Mouse (Mus musculus): Measurements from ENCODE around the gene B3galt1. TPM values are rescaled to one million over a fixed set of nuclear protein-coding genes. Genes with fewer than 3 reads are reported as not detected.

Gene B3galt1
- 7.1 and 8.9 TPM in 2 replicates for polyA plus RNA-seq (2014; fragmentation: Nextera tagmentation; extraction: Ambion mirVana)

DNA sequence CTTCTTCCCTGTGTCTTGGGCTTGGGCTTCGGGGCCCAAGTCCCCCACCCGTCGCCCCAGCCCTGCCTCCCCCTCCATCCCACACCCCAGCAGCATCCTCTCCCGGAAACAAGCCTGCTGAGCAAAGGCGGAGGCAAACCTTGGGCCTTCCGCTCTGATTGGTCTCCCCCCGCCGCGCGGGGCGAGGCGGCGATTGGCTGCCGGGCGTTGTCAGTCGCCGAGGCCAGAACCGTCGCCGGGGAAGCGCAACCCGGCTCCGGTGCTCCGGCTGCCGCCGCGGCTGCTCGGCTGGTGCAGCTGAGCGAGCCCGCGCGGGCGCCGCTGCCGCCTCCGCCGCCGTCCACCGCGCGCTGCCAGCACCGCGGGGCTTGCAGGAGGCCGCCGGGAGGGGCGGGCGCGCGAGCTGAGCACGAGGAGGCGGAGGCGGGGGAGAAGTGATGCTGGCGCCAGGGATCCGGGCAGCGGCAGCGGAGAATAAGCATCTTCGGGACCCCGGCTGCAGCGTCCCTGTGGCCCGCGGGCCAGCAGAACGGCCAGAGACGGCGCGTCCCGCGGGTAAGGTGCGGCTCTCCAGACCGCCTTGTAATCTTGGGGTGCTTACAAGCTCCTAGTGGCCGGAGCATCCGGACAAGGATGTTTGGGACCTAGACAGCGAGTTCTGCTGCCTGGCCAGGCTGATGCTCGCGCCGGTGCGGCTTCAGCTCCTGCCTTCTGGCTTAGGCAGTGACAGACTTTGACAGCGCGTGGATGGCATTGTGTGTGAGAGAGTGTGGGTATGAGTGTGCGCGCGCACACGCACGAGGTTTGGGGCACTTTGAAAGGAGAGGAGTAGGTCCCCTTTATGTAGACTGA, at the start of gene B3galt1:
Gene B3galt1 (plus strand): TSS at position 392 of the 852 bp plus-strand sequence.
- WGBS: under 1% methylated on average over 75 of the region's 83 CpGs
- Histone ChIP-seq H3K9me3 (ENCODE audit: control insufficient read depth, low read length) (no peaks in the 10 kb centered on the region), H3K4me3 (ENCODE audit: control insufficient read depth in 1 of 2, insufficient read depth in 1 of 2, low read depth in 1 of 2, low read length in 2 of 2) (peak within 1 kb of the TSS; percentile 71 to 83), H3K4me1 (ENCODE audit: control insufficient read depth in 2 of 2, insufficient read depth in 2 of 2, low read length in 2 of 2) (peaks cover 3 to 12% of the 10 kb centered on the region in 2 experiments; a peak in 3 of 4 replicates), H3K36me3 (ENCODE audit: control insufficient read depth, insufficient read depth, low read length) (no peaks in the 10 kb centered on the region), H3K4me2 (ENCODE audit: low read length) (peak within 1 kb of the TSS; percentile 94), H3K27me3 (ENCODE audit: control insufficient read depth, insufficient read depth, low read length) (no peaks in the 10 kb centered on the region), H3K27ac (replicated peaks in 1 of 2; ENCODE audit: control insufficient read depth in 1 of 2, insufficient read depth in 1 of 2, low read depth in 2 of 2, low read length in 2 of 2) (peak within 1 kb of the TSS; percentile 1 to 62; a peak in 3 of 4 replicates), H3K9ac (ENCODE audit: low read length) (peak within 1 kb of the TSS; percentile 72)
- peak; percentile 90 for ATAC-seq (ENCODE audit: insufficient number of reproducible peaks, insufficient read depth, low FRiP score, low read depth)

DNA sequence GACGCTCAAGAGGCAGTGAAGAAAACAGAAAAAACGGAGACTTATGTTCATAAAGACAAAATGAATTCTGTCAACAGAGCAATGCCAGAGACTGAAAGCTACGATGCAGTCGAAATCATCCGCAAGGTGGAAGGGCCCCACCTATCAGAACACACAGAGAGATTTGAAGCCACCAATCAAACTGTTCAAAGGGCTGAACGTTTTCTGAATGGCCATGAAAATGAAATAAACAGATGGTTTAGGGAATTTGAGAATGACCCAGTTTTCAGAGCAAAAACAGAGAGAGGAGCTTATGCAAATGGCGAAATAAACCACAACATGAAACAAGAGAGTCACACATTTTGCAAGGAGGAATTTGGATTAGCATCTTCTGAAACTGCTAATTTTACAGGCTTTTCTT, 49.3 kb upstream of the B3galt1 start:
- Histone ChIP-seq H3K9ac (ENCODE audit: low read length) (no peak overlapping the region), H3K36me3 (ENCODE audit: control insufficient read depth, insufficient read depth, low read length) (no peaks in the 10 kb centered on the region), H3K27me3 (ENCODE audit: control insufficient read depth, insufficient read depth, low read length) (no peaks in the 10 kb centered on the region), H3K27ac (replicated peaks in 1 of 2; ENCODE audit: control insufficient read depth in 1 of 2, insufficient read depth in 1 of 2, low read depth in 2 of 2, low read length in 2 of 2) (no peak overlapping the region), H3K4me2 (ENCODE audit: low read length) (no peak overlapping the region), H3K9me3 (ENCODE audit: control insufficient read depth, low read length) (no peaks in the 10 kb centered on the region), H3K4me3 (ENCODE audit: control insufficient read depth in 1 of 2, insufficient read depth in 1 of 2, low read depth in 1 of 2, low read length in 2 of 2) (no peak overlapping the region), H3K4me1 (ENCODE audit: control insufficient read depth in 2 of 2, insufficient read depth in 2 of 2, low read length in 2 of 2) (no peaks in the 10 kb centered on the region)
- ATAC-seq (ENCODE audit: insufficient number of reproducible peaks, insufficient read depth, low FRiP score, low read depth): no peak
- WGBS: 86% methylated on average over 7 of the region's 7 CpGs

GRCm38 (mm10) chr2:67535347-67535746, 30.3 kb upstream of the B3galt1 start:
- Histone ChIP-seq H3K27ac (replicated peaks in 1 of 2; ENCODE audit: control insufficient read depth in 1 of 2, insufficient read depth in 1 of 2, low read depth in 2 of 2, low read length in 2 of 2) (no peak overlapping the region), H3K4me3 (ENCODE audit: control insufficient read depth in 1 of 2, insufficient read depth in 1 of 2, low read depth in 1 of 2, low read length in 2 of 2) (no peak overlapping the region), H3K36me3 (ENCODE audit: control insufficient read depth, insufficient read depth, low read length) (no peaks in the 10 kb centered on the region), H3K9ac (ENCODE audit: low read length) (no peak overlapping the region), H3K4me2 (ENCODE audit: low read length) (no peak overlapping the region), H3K27me3 (ENCODE audit: control insufficient read depth, insufficient read depth, low read length) (no peaks in the 10 kb centered on the region), H3K9me3 (ENCODE audit: control insufficient read depth, low read length) (no peaks in the 10 kb centered on the region), H3K4me1 (ENCODE audit: control insufficient read depth in 2 of 2, insufficient read depth in 2 of 2, low read length in 2 of 2) (no peaks in the 10 kb centered on the region)
- 77% methylated on average over 2 of the region's 2 CpGs for WGBS
- no peak for ATAC-seq (ENCODE audit: insufficient number of reproducible peaks, insufficient read depth, low FRiP score, low read depth)

DNA sequence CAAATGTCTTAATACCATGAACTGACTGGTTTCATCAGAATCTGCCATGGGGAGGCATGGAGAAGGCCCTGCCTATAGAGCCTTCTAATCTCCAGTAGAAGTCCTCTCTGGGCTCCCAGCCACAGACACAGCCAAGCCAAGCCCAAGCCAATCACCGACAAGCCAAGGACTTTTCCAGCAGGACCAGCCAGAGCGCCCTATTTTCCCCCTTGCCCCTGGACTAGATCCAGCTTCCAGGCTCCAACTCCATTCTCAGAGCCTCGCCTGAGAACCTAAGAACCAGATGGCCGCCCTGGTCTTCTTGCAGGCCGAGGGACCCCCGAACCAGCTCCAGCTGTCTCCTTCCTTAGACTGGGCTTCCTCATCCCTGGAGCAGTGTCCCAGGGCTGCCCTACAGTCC, 26.2 kb upstream of the B3galt1 start:
- no peak overlapping the region for H3K27ac ChIP-seq (replicated peaks in 1 of 2; ENCODE audit: control insufficient read depth in 1 of 2, insufficient read depth in 1 of 2, low read depth in 2 of 2, low read length in 2 of 2)
- ATAC-seq (ENCODE audit: insufficient number of reproducible peaks, insufficient read depth, low FRiP score, low read depth): no peak
- no peaks in the 10 kb centered on the region for H3K27me3 ChIP-seq (ENCODE audit: control insufficient read depth, insufficient read depth, low read length)
- no peak overlapping the region for H3K4me2 ChIP-seq (ENCODE audit: low read length)
- no peak overlapping the region for H3K9ac ChIP-seq (ENCODE audit: low read length)
- no peaks in the 10 kb centered on the region for H3K4me1 ChIP-seq (ENCODE audit: control insufficient read depth in 2 of 2, insufficient read depth in 2 of 2, low read length in 2 of 2)
- H3K36me3 ChIP-seq (ENCODE audit: control insufficient read depth, insufficient read depth, low read length): no peaks in the 10 kb centered on the region
- no peak overlapping the region for H3K4me3 ChIP-seq (ENCODE audit: control insufficient read depth in 1 of 2, insufficient read depth in 1 of 2, low read depth in 1 of 2, low read length in 2 of 2)
- WGBS: 81% methylated on average over 6 of the region's 6 CpGs
- H3K9me3 ChIP-seq (ENCODE audit: control insufficient read depth, low read length): no peaks in the 10 kb centered on the region

DNA sequence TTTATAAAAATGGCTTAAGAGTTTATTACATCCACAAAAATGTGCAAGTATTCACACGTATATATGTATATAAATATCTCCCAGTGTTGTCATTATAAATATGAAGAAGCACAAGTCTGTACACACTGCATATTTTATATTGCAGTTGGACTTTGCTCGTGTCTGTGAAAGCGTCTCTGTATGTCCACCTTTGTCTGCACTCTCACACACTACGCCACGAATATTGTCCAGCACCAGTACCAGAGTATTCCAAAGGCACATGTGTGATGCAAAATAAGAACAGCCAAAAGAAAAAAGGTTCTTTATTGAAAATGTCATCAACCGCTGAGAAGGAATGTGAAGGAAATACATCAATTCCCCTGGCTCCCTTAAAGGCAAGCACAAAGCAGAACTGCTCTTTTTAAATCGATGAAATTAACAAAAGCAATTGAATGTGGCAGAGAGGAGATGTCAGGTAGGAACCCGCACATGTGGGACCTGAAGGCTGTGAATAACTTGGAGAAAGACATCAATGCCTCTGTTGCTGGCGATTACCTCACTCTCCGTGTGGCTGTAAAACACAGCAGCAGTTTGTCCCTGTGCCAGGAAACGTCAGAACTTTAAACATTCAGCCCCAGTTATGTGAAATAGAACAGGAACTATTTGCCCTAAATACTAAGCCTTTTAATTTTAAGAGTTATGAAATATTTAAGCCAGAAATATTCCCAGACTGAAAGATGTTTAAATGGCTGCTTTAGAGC, 23.5 kb upstream of the B3galt1 start:
- H3K4me1 ChIP-seq (ENCODE audit: control insufficient read depth in 2 of 2, insufficient read depth in 2 of 2, low read length in 2 of 2): no peaks in the 10 kb centered on the region
- no peaks in the 10 kb centered on the region for H3K36me3 ChIP-seq (ENCODE audit: control insufficient read depth, insufficient read depth, low read length)
- no peak overlapping the region for H3K9ac ChIP-seq (ENCODE audit: low read length)
- H3K27me3 ChIP-seq (ENCODE audit: control insufficient read depth, insufficient read depth, low read length): no peaks in the 10 kb centered on the region
- ATAC-seq (ENCODE audit: insufficient number of reproducible peaks, insufficient read depth, low FRiP score, low read depth): no peak
- H3K27ac ChIP-seq (replicated peaks in 1 of 2; ENCODE audit: control insufficient read depth in 1 of 2, insufficient read depth in 1 of 2, low read depth in 2 of 2, low read length in 2 of 2): no peak overlapping the region
- no peak overlapping the region for H3K4me2 ChIP-seq (ENCODE audit: low read length)
- no peak overlapping the region for H3K4me3 ChIP-seq (ENCODE audit: control insufficient read depth in 1 of 2, insufficient read depth in 1 of 2, low read depth in 1 of 2, low read length in 2 of 2)
- H3K9me3 ChIP-seq (ENCODE audit: control insufficient read depth, low read length): no peaks in the 10 kb centered on the region
- 70% methylated on average over 11 of the region's 11 CpGs for WGBS

GRCm38 (mm10) chr2:67544426-67544825, 21.2 kb upstream of the B3galt1 start:
- Histone ChIP-seq H3K27ac (replicated peaks in 1 of 2; ENCODE audit: control insufficient read depth in 1 of 2, insufficient read depth in 1 of 2, low read depth in 2 of 2, low read length in 2 of 2) (no peak overlapping the region), H3K4me3 (ENCODE audit: control insufficient read depth in 1 of 2, insufficient read depth in 1 of 2, low read depth in 1 of 2, low read length in 2 of 2) (no peak overlapping the region), H3K9ac (ENCODE audit: low read length) (no peak overlapping the region), H3K4me2 (ENCODE audit: low read length) (no peak overlapping the region), H3K9me3 (ENCODE audit: control insufficient read depth, low read length) (no peaks in the 10 kb centered on the region), H3K27me3 (ENCODE audit: control insufficient read depth, insufficient read depth, low read length) (no peaks in the 10 kb centered on the region), H3K36me3 (ENCODE audit: control insufficient read depth, insufficient read depth, low read length) (no peaks in the 10 kb centered on the region), H3K4me1 (ENCODE audit: control insufficient read depth in 2 of 2, insufficient read depth in 2 of 2, low read length in 2 of 2) (no peaks in the 10 kb centered on the region)
- no peak for ATAC-seq (ENCODE audit: insufficient number of reproducible peaks, insufficient read depth, low FRiP score, low read depth)
- WGBS: 68% methylated on average over 8 of the region's 8 CpGs

DNA sequence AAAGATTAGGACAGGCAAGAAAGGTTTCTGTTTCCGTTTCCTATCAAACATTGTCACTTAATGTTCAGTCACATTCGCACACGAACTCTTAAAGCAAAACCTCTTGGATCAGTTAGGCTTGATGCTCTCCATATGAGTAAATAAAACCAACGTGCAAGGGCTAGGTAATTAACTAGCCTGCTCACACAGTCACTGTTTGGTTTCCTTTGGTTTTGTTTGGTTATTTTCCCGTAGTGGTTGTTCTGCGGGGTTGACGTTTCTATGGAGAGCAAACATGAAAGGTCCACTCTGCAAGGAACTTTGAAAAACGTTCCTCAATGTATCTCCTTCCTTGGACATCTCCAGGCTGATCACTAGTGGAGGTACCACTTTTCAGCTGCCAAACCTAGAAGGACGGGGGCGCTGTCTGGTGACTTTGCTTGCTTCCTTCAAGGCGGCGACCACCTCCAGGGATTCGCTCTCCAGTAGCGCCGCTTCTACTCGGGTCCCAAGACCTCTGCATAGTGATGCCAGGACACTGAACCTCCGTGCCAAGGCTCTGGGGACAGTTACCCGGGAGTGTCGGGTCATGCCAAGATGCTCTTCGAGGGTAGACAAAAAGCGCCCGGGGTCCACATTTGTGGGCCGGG, 706 bp upstream of the B3galt1 start:
- Histone ChIP-seq H3K27ac (replicated peaks in 1 of 2; ENCODE audit: control insufficient read depth in 1 of 2, insufficient read depth in 1 of 2, low read depth in 2 of 2, low read length in 2 of 2) (peak overlapping the region in 1 of 2 experiments; percentile 62; a peak in 2 of 4 replicates), H3K27me3 (ENCODE audit: control insufficient read depth, insufficient read depth, low read length) (no peaks in the 10 kb centered on the region), H3K9me3 (ENCODE audit: control insufficient read depth, low read length) (no peaks in the 10 kb centered on the region), H3K9ac (ENCODE audit: low read length) (peak overlapping the region; percentile 72), H3K4me2 (ENCODE audit: low read length) (peak overlapping the region; percentile 94), H3K4me1 (ENCODE audit: control insufficient read depth in 2 of 2, insufficient read depth in 2 of 2, low read length in 2 of 2) (peaks cover 3 to 12% of the 10 kb centered on the region in 2 experiments; a peak in 3 of 4 replicates), H3K36me3 (ENCODE audit: control insufficient read depth, insufficient read depth, low read length) (no peaks in the 10 kb centered on the region), H3K4me3 (ENCODE audit: control insufficient read depth in 1 of 2, insufficient read depth in 1 of 2, low read depth in 1 of 2, low read length in 2 of 2) (peak overlapping the region; percentile 71 to 83)
- WGBS: 4% methylated on average over 23 of the region's 23 CpGs
- ATAC-seq (ENCODE audit: insufficient number of reproducible peaks, insufficient read depth, low FRiP score, low read depth): peak; percentile 31; the same call in 1 of the 2 replicates

Data from heart, embryonic 14.5 days (tissue).